Mouse (Mus musculus): ENCODE measurements at regions not wholly inside any gene's neighbourhood (a gene's known extent, or its start where the extent isn't known, plus 50 kb on each side); places are given as distances from the start of the nearest gene placed in this dataset.
A peak's percentile ranks its signal among the peaks of the same experiment; 100 is the strongest.
"Not testable (repeated sequence)": the region's sequence is repeated elsewhere in the genome, so short reads cannot be mapped to it uniquely, and the experiment has no call there.

- not testable (repeated sequence) for H3K4me1 ChIP-seq (ENCODE audit: control insufficient read depth, insufficient read depth, low read depth, low read length); H3K4me2 ChIP-seq (ENCODE audit: low read length); H3K36me3 ChIP-seq (ENCODE audit: control insufficient read depth, insufficient read depth, low read length); H3K9me3 ChIP-seq (ENCODE audit: control insufficient read depth, low read length); ATAC-seq; H3K4me3 ChIP-seq (ENCODE audit: low read length); H3K27me3 ChIP-seq (replicated peaks; ENCODE audit: control insufficient read depth, insufficient read depth, low read length); H3K9ac ChIP-seq (ENCODE audit: low read depth, low read length); H3K27ac ChIP-seq (ENCODE audit: low read depth, low read length)
- 97% methylated on average over 10 of the region's 14 CpGs for WGBS
These were observed 335.3 kb upstream of the Ccng1 start for GRCm38 (mm10) chr11:41090391-41090900.

- Histone ChIP-seq H3K4me3 (ENCODE audit: low read length) (no peak overlapping the region), H3K9me3 (ENCODE audit: control insufficient read depth, low read length) (no peaks in the 10 kb centered on the region), H3K27me3 (replicated peaks; ENCODE audit: control insufficient read depth, insufficient read depth, low read length) (no peaks in the 10 kb centered on the region), H3K4me1 (ENCODE audit: control insufficient read depth, insufficient read depth, low read depth, low read length) (no peaks in the 10 kb centered on the region), H3K27ac (ENCODE audit: low read depth, low read length) (no peak overlapping the region), H3K4me2 (ENCODE audit: low read length) (no peak overlapping the region), H3K36me3 (ENCODE audit: control insufficient read depth, insufficient read depth, low read length) (no peaks in the 10 kb centered on the region), H3K9ac (ENCODE audit: low read depth, low read length) (no peak overlapping the region)
- WGBS = 77% methylated on average over 3 of the region's 3 CpGs
- no peak for ATAC-seq
These were observed 308.5 kb upstream of the Ccng1 start for GRCm38 (mm10) chr11:41063570-41063969.

GRCm38 (mm10) chr11:41057796-41058195, 302.7 kb upstream of the Ccng1 start:
- H3K9me3 ChIP-seq (ENCODE audit: control insufficient read depth, low read length) = no peaks in the 10 kb centered on the region
- H3K27ac ChIP-seq (ENCODE audit: low read depth, low read length) = no peak overlapping the region
- no peaks in the 10 kb centered on the region for H3K36me3 ChIP-seq (ENCODE audit: control insufficient read depth, insufficient read depth, low read length)
- no peaks in the 10 kb centered on the region for H3K27me3 ChIP-seq (replicated peaks; ENCODE audit: control insufficient read depth, insufficient read depth, low read length)
- 91% methylated on average over 3 of the region's 3 CpGs for WGBS
- H3K9ac ChIP-seq (ENCODE audit: low read depth, low read length) = no peak overlapping the region
- H3K4me2 ChIP-seq (ENCODE audit: low read length) = no peak overlapping the region
- no peak for ATAC-seq
- no peaks in the 10 kb centered on the region for H3K4me1 ChIP-seq (ENCODE audit: control insufficient read depth, insufficient read depth, low read depth, low read length)
- no peak overlapping the region for H3K4me3 ChIP-seq (ENCODE audit: low read length)

- no peak overlapping the region for H3K4me3 ChIP-seq (ENCODE audit: low read length)
- no peaks in the 10 kb centered on the region for H3K36me3 ChIP-seq (ENCODE audit: control insufficient read depth, insufficient read depth, low read length)
- no peaks in the 10 kb centered on the region for H3K9me3 ChIP-seq (ENCODE audit: control insufficient read depth, low read length)
- H3K27ac ChIP-seq (ENCODE audit: low read depth, low read length) = no peak overlapping the region
- H3K27me3 ChIP-seq (replicated peaks; ENCODE audit: control insufficient read depth, insufficient read depth, low read length) = no peaks in the 10 kb centered on the region
- H3K4me2 ChIP-seq (ENCODE audit: low read length) = no peak overlapping the region
- H3K4me1 ChIP-seq (ENCODE audit: control insufficient read depth, insufficient read depth, low read depth, low read length) = no peaks in the 10 kb centered on the region
- no peak for ATAC-seq
- WGBS = 92% methylated on average over 2 of the region's 2 CpGs
- H3K9ac ChIP-seq (ENCODE audit: low read depth, low read length) = no peak overlapping the region
These were observed 274.9 kb upstream of the Ccng1 start for GRCm38 (mm10) chr11:41030018-41030417.

- Histone ChIP-seq H3K4me2 (ENCODE audit: low read length) (no peak overlapping the region), H3K27me3 (replicated peaks; ENCODE audit: control insufficient read depth, insufficient read depth, low read length) (no peaks in the 10 kb centered on the region), H3K4me1 (ENCODE audit: control insufficient read depth, insufficient read depth, low read depth, low read length) (no peaks in the 10 kb centered on the region), H3K27ac (ENCODE audit: low read depth, low read length) (no peak overlapping the region), H3K4me3 (ENCODE audit: low read length) (no peak overlapping the region), H3K9ac (ENCODE audit: low read depth, low read length) (no peak overlapping the region), H3K36me3 (ENCODE audit: control insufficient read depth, insufficient read depth, low read length) (no peaks in the 10 kb centered on the region), H3K9me3 (ENCODE audit: control insufficient read depth, low read length) (no peaks in the 10 kb centered on the region)
- 0 out of 2 replicates have a peak, but pooled peaks have one; percentile 52 for ATAC-seq
- WGBS = 62% methylated on average over 3 of the region's 3 CpGs
These were observed 255.0 kb upstream of the Ccng1 start for GRCm38 (mm10) chr11:41010096-41010495.

- Histone ChIP-seq H3K4me2 (ENCODE audit: low read length) (no peak overlapping the region), H3K9me3 (ENCODE audit: control insufficient read depth, low read length) (no peaks in the 10 kb centered on the region), H3K4me1 (ENCODE audit: control insufficient read depth, insufficient read depth, low read depth, low read length) (no peaks in the 10 kb centered on the region), H3K4me3 (ENCODE audit: low read length) (no peak overlapping the region), H3K27ac (ENCODE audit: low read depth, low read length) (no peak overlapping the region), H3K9ac (ENCODE audit: low read depth, low read length) (no peak overlapping the region), H3K36me3 (ENCODE audit: control insufficient read depth, insufficient read depth, low read length) (no peaks in the 10 kb centered on the region), H3K27me3 (replicated peaks; ENCODE audit: control insufficient read depth, insufficient read depth, low read length) (no peaks in the 10 kb centered on the region)
- WGBS = 93% methylated on average over 2 of the region's 2 CpGs
- ATAC-seq = no peak
These were observed 217.7 kb upstream of the Ccng1 start for GRCm38 (mm10) chr11:40972806-40973205.

- peak overlapping the region; percentile 68 for H3K4me2 ChIP-seq (ENCODE audit: low read length)
- H3K4me3 ChIP-seq (ENCODE audit: low read length) = peak overlapping the region; percentile 38
- no peaks in the 10 kb centered on the region for H3K36me3 ChIP-seq (ENCODE audit: control insufficient read depth, insufficient read depth, low read length)
- no peak overlapping the region for H3K27ac ChIP-seq (ENCODE audit: low read depth, low read length)
- no peaks in the 10 kb centered on the region for H3K27me3 ChIP-seq (replicated peaks; ENCODE audit: control insufficient read depth, insufficient read depth, low read length)
- no peaks in the 10 kb centered on the region for H3K9me3 ChIP-seq (ENCODE audit: control insufficient read depth, low read length)
- peak overlapping the region; percentile 53; the same call in 1 of the 2 replicates for H3K9ac ChIP-seq (ENCODE audit: low read depth, low read length)
- ATAC-seq = peak; percentile 74; the same call in 1 of the 2 replicates
- WGBS = under 1% methylated on average over 12 of the region's 12 CpGs
- H3K4me1 ChIP-seq (ENCODE audit: control insufficient read depth, insufficient read depth, low read depth, low read length) = no peaks in the 10 kb centered on the region
These were observed 172.1 kb upstream of the Ccng1 start for GRCm38 (mm10) chr11:40927168-40927567.

GRCm38 (mm10) chr11:40891485-40891884, 136.4 kb upstream of the Ccng1 start:
- H3K4me1 ChIP-seq (ENCODE audit: control insufficient read depth, insufficient read depth, low read depth, low read length) = no peaks in the 10 kb centered on the region
- ATAC-seq = no peak
- 96% methylated on average over 1 of the region's 1 CpGs for WGBS
- no peak overlapping the region for H3K4me3 ChIP-seq (ENCODE audit: low read length)
- H3K27me3 ChIP-seq (replicated peaks; ENCODE audit: control insufficient read depth, insufficient read depth, low read length) = no peaks in the 10 kb centered on the region
- no peak overlapping the region for H3K9ac ChIP-seq (ENCODE audit: low read depth, low read length)
- H3K4me2 ChIP-seq (ENCODE audit: low read length) = no peak overlapping the region
- H3K9me3 ChIP-seq (ENCODE audit: control insufficient read depth, low read length) = no peaks in the 10 kb centered on the region
- H3K36me3 ChIP-seq (ENCODE audit: control insufficient read depth, insufficient read depth, low read length) = no peaks in the 10 kb centered on the region
- no peak overlapping the region for H3K27ac ChIP-seq (ENCODE audit: low read depth, low read length)

GRCm38 (mm10) chr11:40884509-40884908, 129.4 kb upstream of the Ccng1 start:
- Histone ChIP-seq H3K9ac (ENCODE audit: low read depth, low read length) (no peak overlapping the region), H3K4me1 (ENCODE audit: control insufficient read depth, insufficient read depth, low read depth, low read length) (no peaks in the 10 kb centered on the region), H3K9me3 (ENCODE audit: control insufficient read depth, low read length) (no peaks in the 10 kb centered on the region), H3K27me3 (replicated peaks; ENCODE audit: control insufficient read depth, insufficient read depth, low read length) (no peaks in the 10 kb centered on the region), H3K4me2 (ENCODE audit: low read length) (no peak overlapping the region), H3K36me3 (ENCODE audit: control insufficient read depth, insufficient read depth, low read length) (no peaks in the 10 kb centered on the region), H3K4me3 (ENCODE audit: low read length) (no peak overlapping the region), H3K27ac (ENCODE audit: low read depth, low read length) (no peak overlapping the region)
- 49% methylated on average over 5 of the region's 5 CpGs for WGBS
- ATAC-seq = peak; percentile 48; the same call in 1 of the 2 replicates

- Histone ChIP-seq H3K36me3 (ENCODE audit: control insufficient read depth, insufficient read depth, low read length) (no peaks in the 10 kb centered on the region), H3K27ac (ENCODE audit: low read depth, low read length) (no peak overlapping the region), H3K27me3 (replicated peaks; ENCODE audit: control insufficient read depth, insufficient read depth, low read length) (no peaks in the 10 kb centered on the region), H3K9ac (ENCODE audit: low read depth, low read length) (no peak overlapping the region), H3K4me3 (ENCODE audit: low read length) (no peak overlapping the region), H3K4me1 (ENCODE audit: control insufficient read depth, insufficient read depth, low read depth, low read length) (no peaks in the 10 kb centered on the region), H3K4me2 (ENCODE audit: low read length) (no peak overlapping the region), H3K9me3 (ENCODE audit: control insufficient read depth, low read length) (no peaks in the 10 kb centered on the region)
- ATAC-seq = no peak
- 92% methylated on average over 5 of the region's 5 CpGs for WGBS
These were observed 124.5 kb upstream of the Ccng1 start for GRCm38 (mm10) chr11:40879589-40879988.

Data from hindbrain, embryonic 16.5 days (tissue).